Mouse (Mus musculus): ENCODE measurements around the gene Pagr1b.

- no peak for TF ChIP-seq POLR2A (IDR thresholded peaks at IDR 0.05; ENCODE audit: low read depth, low read length)
- TF ChIP-seq CTCF (IDR thresholded peaks at IDR 0.05; ENCODE audit: extremely low read depth, insufficient read depth, insufficient read length, insufficient replicate concordance), result no peak
Measured at GRCm38 (mm10) chr7:126955125-126955524, 61.2 kb downstream of the Pagr1b start.
